Mouse (Mus musculus) forebrain, postnatal 0 days (tissue): ENCODE results near the gene Rflnb. TPM values are rescaled to one million over a fixed set of nuclear protein-coding genes. Genes with fewer than 3 reads are reported as not detected.

Experiments used
- ATAC-seq: fragments of 200-750 bp; cut with Nextera tagmentation; 2 replicates; pipeline ENCODE4 v1.8.0; 2017; ENCODE audit warnings: mild to moderate bottlenecking, moderate library complexity
- DNase-seq: peaks from one replicate; pipeline ENCODE4 v3.0.0-alpha.2; 2015
- H3K27ac ChIP-seq: fragments of 300-500 bp; sonication (generic); 2 replicates; pipeline ENCODE4 v1.5.1; 2014; ENCODE audit warnings: low read depth, mild to moderate bottlenecking, antibody characterized with exemption, low read length, moderate library complexity, mixed read lengths
- H3K27me3 ChIP-seq: fragments of 300-500 bp; sonication (generic); 2 replicates; pipeline ENCODE4 v1.6.1; 2014; ENCODE audit warnings: mild to moderate bottlenecking, low read length, mixed read lengths; ENCODE audit not compliant: insufficient read depth
- H3K36me3 ChIP-seq: fragments of 300-500 bp; sonication (generic); 2 replicates; pipeline ENCODE4 v1.6.1; 2014; ENCODE audit warnings: mild to moderate bottlenecking, moderate library complexity; ENCODE audit not compliant: insufficient read depth
- H3K4me1 ChIP-seq: fragments of 300-500 bp; sonication (generic); 2 replicates; pipeline ENCODE4 v1.6.1; 2014; ENCODE audit warnings: antibody characterized with exemption; ENCODE audit not compliant: insufficient read depth
- H3K4me2 ChIP-seq: fragments of 300-500 bp; sonication (generic); 2 replicates; pipeline ENCODE4 v1.6.1; 2014; ENCODE audit warnings: low read depth, mild to moderate bottlenecking, moderate library complexity
- H3K4me3 ChIP-seq: fragments of 300-500 bp; sonication (generic); 2 replicates; pipeline ENCODE4 v1.5.1; 2014; ENCODE audit warnings: low read depth, low read length, mixed read lengths
- H3K9ac ChIP-seq: fragments of 300-500 bp; sonication (generic); 2 replicates; pipeline ENCODE4 v1.6.1; 2014; ENCODE audit warnings: mild to moderate bottlenecking
- H3K9me3 ChIP-seq: fragments of 300-500 bp; sonication (generic); 2 replicates; pipeline ENCODE4 v1.6.1; 2016; ENCODE audit warnings: low read length
- CTCF ChIP-seq: sonication (generic); IDR thresholded peaks from 2 replicates; pipeline ENCODE4 v1.5.1; 2016; ENCODE audit warnings: antibody characterized with exemption, control low read depth, low read depth
- WGBS: fragments of 180-500 bp; shearing (Covaris S2); extraction: QIAGEN DNeasy Blood & Tissue Kit; methylation state at CpG from one replicate; pipeline ENCODE4 v1.1.7; 2014; 5-methylcytosine and 5-hydroxymethylcytosine counted together
- polyA plus RNA-seq: library from polyadenylated mRNA; unstranded; fragments of >200 nt; fragmentation: Nextera tagmentation; extraction: Ambion mirVana; gene quantifications from 2 replicates; pipeline ENCODE4 v1.2.1, GENCODE M21; 2015
- total RNA-seq: library from RNA; depleted of rRNA; stranded (reverse); fragments of >200 nt; gene quantifications from 2 replicates; pipeline ENCODE4 v1.2.3, GENCODE M21; 2014

Gene Rflnb
- total and polyA plus RNA-seq, 2 experiments from 2014 or later = 12.7 to 14.0 TPM

- Histone ChIP-seq H3K4me1 (no peaks in the 10 kb centered on the region), H3K9me3 (no peaks in the 10 kb centered on the region), H3K4me3 (no peak overlapping the region), H3K4me2 (no peak overlapping the region), H3K27me3 (no peaks in the 10 kb centered on the region), H3K9ac (no peak overlapping the region), H3K36me3 (no peaks in the 10 kb centered on the region), H3K27ac (no peak overlapping the region)
- ATAC-seq = no peak
- peak; percentile 49 for TF ChIP-seq CTCF
- DNase-seq = no peak
- WGBS = 51% methylated on average over 3 of the region's 3 CpGs
Measured at GRCm38 (mm10) chr11:76001237-76001878, 26.2 kb downstream of the Rflnb start.

- no peaks in the 10 kb centered on the region for H3K4me1 ChIP-seq
- no peak overlapping the region for H3K4me3 ChIP-seq
- no peak overlapping the region for H3K9ac ChIP-seq
- TF ChIP-seq CTCF = no peak
- H3K27me3 ChIP-seq = no peaks in the 10 kb centered on the region
- no peak overlapping the region for H3K4me2 ChIP-seq
- 80% methylated on average over 5 of the region's 5 CpGs for WGBS
- no peak overlapping the region for H3K27ac ChIP-seq
- no peaks in the 10 kb centered on the region for H3K9me3 ChIP-seq
- DNase-seq = no peak
- no peaks in the 10 kb centered on the region for H3K36me3 ChIP-seq
- ATAC-seq = 0 out of 2 replicates have a peak, but pooled peaks have one; percentile 8
Measured at GRCm38 (mm10) chr11:76000701-76001100, 26.9 kb downstream of the Rflnb start.

- Histone ChIP-seq H3K4me1 (no peaks in the 10 kb centered on the region), H3K4me2 (peak within 1 kb of the TSS; percentile 83), H3K4me3 (peak within 1 kb of the TSS; percentile 53), H3K27ac (no peak within 1 kb of the TSS), H3K9me3 (no peaks in the 10 kb centered on the region), H3K27me3 (no peaks in the 10 kb centered on the region), H3K36me3 (no peaks in the 10 kb centered on the region), H3K9ac (peak within 1 kb of the TSS; percentile 53)
- TF ChIP-seq CTCF = peak; percentile 84
- 13% methylated on average over 36 of the region's 36 CpGs for WGBS
- ATAC-seq (peak; percentile 93), DNase-seq (peak; percentile 89)
Measured at GRCm38 (mm10) chr11:75999440-76000155, 28.0 kb downstream of the Rflnb start, which contains the start of gene 1700016K19Rik. Gene 1700016K19Rik (plus strand): TSS chr11:75999912.

- H3K9ac ChIP-seq = no peak overlapping the region
- no peaks in the 10 kb centered on the region for H3K27me3 ChIP-seq
- H3K9me3 ChIP-seq = no peaks in the 10 kb centered on the region
- ATAC-seq = no peak
- 45% methylated on average over 9 of the region's 9 CpGs for WGBS
- H3K36me3 ChIP-seq = no peaks in the 10 kb centered on the region
- TF ChIP-seq CTCF = no peak
- no peak overlapping the region for H3K27ac ChIP-seq
- H3K4me1 ChIP-seq = no peaks in the 10 kb centered on the region
- DNase-seq = no peak
- H3K4me2 ChIP-seq = no peak overlapping the region
- H3K4me3 ChIP-seq = no peak overlapping the region
Measured at GRCm38 (mm10) chr11:75994357-75994756, 33.2 kb downstream of the Rflnb start.

- Histone ChIP-seq H3K9ac (no peak overlapping the region), H3K27ac (no peak overlapping the region), H3K4me3 (no peak overlapping the region), H3K4me2 (no peak overlapping the region), H3K27me3 (no peaks in the 10 kb centered on the region), H3K36me3 (no peaks in the 10 kb centered on the region), H3K9me3 (no peaks in the 10 kb centered on the region), H3K4me1 (no peaks in the 10 kb centered on the region)
- ATAC-seq = no peak
- DNase-seq = no peak
- TF ChIP-seq CTCF = no peak
- WGBS = 92% methylated on average over 8 of the region's 8 CpGs
Measured at GRCm38 (mm10) chr11:75992481-75992880, 35.1 kb downstream of the Rflnb start.

- no peaks in the 10 kb centered on the region for H3K36me3 ChIP-seq
- ATAC-seq (no peak), DNase-seq (no peak)
- H3K27ac ChIP-seq = no peak overlapping the region
- H3K4me1 ChIP-seq = no peaks in the 10 kb centered on the region
- no peak for TF ChIP-seq CTCF
- H3K4me3 ChIP-seq = no peak overlapping the region
- no peak overlapping the region for H3K4me2 ChIP-seq
- no peak overlapping the region for H3K9ac ChIP-seq
- WGBS = 88% methylated on average over 8 of the region's 8 CpGs
- no peaks in the 10 kb centered on the region for H3K27me3 ChIP-seq
- no peaks in the 10 kb centered on the region for H3K9me3 ChIP-seq
Measured at GRCm38 (mm10) chr11:75991911-75992310, 35.7 kb downstream of the Rflnb start.

GRCm38 (mm10) chr11:75990965-75991835 is 36.4 kb downstream of the Rflnb start:
- DNase-seq = no peak
- no peaks in the 10 kb centered on the region for H3K9me3 ChIP-seq
- H3K4me2 ChIP-seq = no peak overlapping the region
- no peak for ATAC-seq
- 0 out of 2 replicates have a peak, but pooled peaks have one; percentile 24 for TF ChIP-seq CTCF
- no peak overlapping the region for H3K9ac ChIP-seq
- H3K4me1 ChIP-seq = no peaks in the 10 kb centered on the region
- H3K27ac ChIP-seq = no peak overlapping the region
- H3K27me3 ChIP-seq = no peaks in the 10 kb centered on the region
- WGBS = 81% methylated on average over 15 of the region's 15 CpGs
- H3K4me3 ChIP-seq = no peak overlapping the region
- no peaks in the 10 kb centered on the region for H3K36me3 ChIP-seq
